Mouse (Mus musculus) embryonic stem cell, embryonic (primary cell): ENCODE results near the gene Eno4.

ENCODE experiments used
- CTCF ChIA-PET, 4 experiments: fragments of 300-600 bp in 2 of 4; fragments of 350-600 bp in 2 of 4; sonication (Branson Sonifier 250); formaldehyde crosslinking; loops; one replicate each; lab custom pipeline; 2022; ENCODE audit warnings: inconsistent platforms in 2 of 4; lab: Charles Lee
- POLR2A ChIA-PET, 4 experiments: fragments of 300-600 bp in 2 of 4; fragments of 350-600 bp in 2 of 4; sonication (Branson Sonifier 250); formaldehyde crosslinking; loops; one replicate each; lab custom pipeline; 2022; ENCODE audit warnings: antibody characterized with exemption in 4 of 4, inconsistent platforms in 1 of 4; lab: Charles Lee

Gene Eno4

GRCm38 (mm10) chr19:58942841-58943828, at the start of gene Eno4, which contains the start of gene Hspa12a:
Gene Eno4 (plus strand): TSS chr19:58943425.
Gene Hspa12a (minus strand): TSS chr19:58943654.
- ChIA-PET POLR2A (interaction anchor here (1.0 to 3.0 kb wide), 19 partner anchors 10 to 1638 kb away, joined by 3 to 14 read pairs (median 5); partner anchors contain the start of gene Cacul1 (in 1 of the 4)), CTCF (interaction anchor here in 3 of 4 experiments (0.6 to 1.5 kb wide), 9 partner anchors 10 to 297 kb away, joined by 3 to 7 read pairs (median 4); no protein-coding TSS in a partner anchor)

DNA sequence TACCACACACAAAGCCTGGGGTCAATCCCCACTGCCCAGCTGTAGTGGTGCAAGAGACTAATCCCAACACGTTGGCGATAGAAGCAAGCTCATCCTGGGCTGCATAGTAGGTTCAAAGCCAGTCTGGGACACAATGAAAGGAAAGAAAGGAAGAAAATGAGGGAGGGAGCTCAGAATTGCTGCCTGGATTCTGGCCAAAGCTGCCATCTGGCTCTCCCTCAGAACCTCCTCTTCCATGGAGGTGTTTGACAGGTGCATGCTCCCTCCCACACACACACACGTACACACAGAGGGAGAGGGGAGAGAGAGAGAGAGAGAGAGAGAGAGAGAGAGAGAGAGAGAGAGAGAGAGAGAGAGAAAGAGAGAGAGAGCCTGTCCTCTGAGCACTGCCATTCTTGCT, 47.0 kb upstream of the Eno4 start:
- CTCF ChIA-PET: interaction anchor here in 1 of 4 experiments (0.7 kb wide), 1 partner anchor 179 kb away, joined by 4 read pairs; no protein-coding TSS in a partner anchor
- POLR2A ChIA-PET: interaction anchor here in 1 of 4 experiments (0.6 kb wide), 1 partner anchor 1509 kb away, joined by 3 read pairs; no protein-coding TSS in a partner anchor

DNA sequence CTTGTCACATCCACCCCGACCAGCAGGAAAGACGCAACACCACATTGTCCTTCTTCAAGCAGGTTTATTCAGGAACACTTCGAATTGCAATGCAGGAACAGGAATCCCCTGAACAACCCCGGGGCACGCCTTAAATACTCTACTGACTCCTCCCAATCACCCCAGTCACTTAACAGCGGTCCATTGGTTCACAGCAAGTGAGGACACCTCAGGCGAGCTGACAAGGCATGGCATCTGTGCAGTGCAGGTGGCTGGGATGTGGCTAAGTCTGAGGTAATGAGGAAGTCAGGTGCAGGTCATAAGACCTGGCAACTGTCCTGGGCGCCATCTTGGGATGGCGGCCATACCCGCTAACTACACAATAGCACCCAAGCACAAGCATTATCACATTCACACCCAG, 42.8 kb upstream of the Eno4 start:
- POLR2A ChIA-PET: interaction anchor here in 1 of 4 experiments (1.1 kb wide), 1 partner anchor 106 kb away, joined by 3 read pairs; the partner anchor contains the start of gene 1700019N19Rik
- CTCF ChIA-PET: interaction anchor here in 1 of 4 experiments (7.2 kb wide), 1 partner anchor 138 kb away, joined by 76 read pairs; no protein-coding TSS in a partner anchor

GRCm38 (mm10) chr19:58903079-58903898, 39.9 kb upstream of the Eno4 start:
- CTCF ChIA-PET: interaction anchor here (0.5 to 7.2 kb wide), 36 partner anchors 8 to 1571 kb away, joined by 3 to 76 read pairs (median 4); no protein-coding TSS in a partner anchor
- POLR2A ChIA-PET: interaction anchor here in 3 of 4 experiments (0.6 to 1.3 kb wide), 5 partner anchors 15 to 290 kb away, joined by 3 to 7 read pairs (median 3); no protein-coding TSS in a partner anchor

DNA sequence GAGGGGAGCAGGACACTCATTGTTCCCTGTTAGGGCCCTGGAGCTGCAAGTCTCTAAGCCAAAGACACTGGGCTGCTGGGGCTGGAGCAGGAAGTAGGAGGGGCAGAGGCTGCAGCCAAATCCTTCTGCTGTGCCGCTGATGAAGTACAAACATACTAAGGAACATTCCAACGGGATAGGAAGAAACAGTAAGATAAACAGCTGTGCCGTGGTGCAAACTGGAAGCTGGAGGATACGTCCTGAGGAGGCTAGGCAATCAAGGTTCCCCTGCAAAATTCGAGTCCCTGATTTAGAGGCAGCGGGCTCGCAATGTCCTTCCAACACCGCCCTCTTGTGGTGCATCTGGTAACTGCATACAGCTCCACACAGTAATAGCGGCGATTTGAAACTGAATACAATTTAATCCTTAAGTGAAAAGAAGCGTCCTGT, 39.3 kb upstream of the Eno4 start:
- CTCF ChIA-PET: interaction anchor here (0.5 to 7.2 kb wide), 40 partner anchors 9 to 1407 kb away, joined by 3 to 76 read pairs (median 4); no protein-coding TSS in a partner anchor
- POLR2A ChIA-PET: interaction anchor here in 2 of 4 experiments (1.0 to 1.3 kb wide), 3 partner anchors 16 to 141 kb away, joined by 3 read pairs; no protein-coding TSS in a partner anchor

DNA sequence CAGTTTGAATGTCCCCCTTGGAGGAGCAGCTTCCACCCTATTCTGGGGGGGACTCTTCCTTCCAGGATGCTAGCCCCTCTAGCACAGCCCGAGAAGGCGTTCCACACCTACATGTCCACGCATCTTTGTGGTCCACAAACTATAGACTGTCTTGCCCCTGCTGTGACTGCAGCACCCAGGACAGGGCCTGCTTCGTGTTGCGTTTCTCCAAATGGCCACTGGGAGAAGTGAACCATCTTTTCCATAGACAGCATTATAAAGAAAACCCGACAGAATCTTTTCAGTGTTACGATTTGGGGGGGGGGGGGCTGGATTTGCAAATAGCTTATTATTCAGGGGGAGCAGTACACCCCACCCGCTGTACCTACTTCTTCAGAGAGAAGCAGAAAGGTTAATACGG, 36.5 kb upstream of the Eno4 start:
- ChIA-PET CTCF (interaction anchor here in 3 of 4 experiments (0.5 to 7.2 kb wide), 4 partner anchors 144 to 389 kb away, joined by 3 to 76 read pairs (median 4); no protein-coding TSS in a partner anchor), POLR2A (interaction anchor here in 1 of 4 experiments (1.1 kb wide), 1 partner anchor 258 kb away, joined by 3 read pairs; no protein-coding TSS in a partner anchor)

DNA sequence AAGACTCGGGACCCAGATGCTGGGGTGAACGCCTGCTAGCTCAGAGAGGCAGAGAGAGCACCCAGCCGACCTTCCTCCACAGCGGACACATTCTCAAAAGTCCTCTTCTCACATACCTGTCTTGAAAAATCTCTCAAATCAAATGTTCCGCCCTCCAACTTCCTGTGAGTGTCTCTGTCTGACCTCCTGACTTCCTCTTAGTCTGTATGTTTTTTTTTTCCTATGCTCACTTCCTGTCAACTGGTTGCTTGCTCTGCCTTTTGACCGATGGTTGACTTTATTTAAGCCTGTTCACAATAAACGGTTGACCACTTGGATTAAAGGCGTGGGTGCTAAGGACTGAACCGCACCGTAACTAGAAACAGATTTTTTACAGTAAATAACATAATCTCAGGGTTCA, 35.2 kb upstream of the Eno4 start:
- POLR2A ChIA-PET: no interaction called here

DNA sequence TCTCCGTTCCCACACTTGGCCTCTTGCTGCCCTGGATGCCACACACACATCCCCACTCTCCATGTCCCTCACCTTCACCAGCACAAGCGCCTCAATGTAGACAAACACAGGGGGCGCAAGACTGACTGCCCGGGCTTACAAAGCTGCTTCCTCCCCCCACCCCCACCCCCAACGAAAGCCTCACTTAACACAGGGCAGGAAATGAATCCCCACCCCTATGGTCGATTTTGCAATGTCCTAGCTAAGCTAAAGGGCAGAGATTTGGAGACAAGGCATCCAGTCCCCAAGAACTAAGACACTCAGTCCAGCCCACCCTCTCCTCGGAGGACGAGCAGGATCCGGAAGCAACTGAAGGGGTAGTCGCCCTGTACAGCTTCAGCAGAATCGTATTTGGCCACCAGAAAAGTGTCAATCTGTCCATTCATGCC, 32.3 kb upstream of the Eno4 start:
- ChIA-PET POLR2A (interaction anchor here in 2 of 4 experiments (0.6 to 0.9 kb wide), 5 partner anchors 42 to 1669 kb away, joined by 3 to 4 read pairs (median 3); no protein-coding TSS in a partner anchor), CTCF (interaction anchor here (0.6 to 4.4 kb wide), 32 partner anchors 9 to 328 kb away, joined by 3 to 43 read pairs (median 6); partner anchors contain the start of genes Eno4 (in 1 of the 4) and Hspa12a (in 1 of the 4))

More for the DNA sequence above, 35.2 kb upstream of the Eno4 start:
- CTCF ChIA-PET: interaction anchor here in 2 of 4 experiments (0.6 to 0.7 kb wide), 2 partner anchors 251 to 289 kb away, joined by 5 to 6 read pairs; no protein-coding TSS in a partner anchor

DNA sequence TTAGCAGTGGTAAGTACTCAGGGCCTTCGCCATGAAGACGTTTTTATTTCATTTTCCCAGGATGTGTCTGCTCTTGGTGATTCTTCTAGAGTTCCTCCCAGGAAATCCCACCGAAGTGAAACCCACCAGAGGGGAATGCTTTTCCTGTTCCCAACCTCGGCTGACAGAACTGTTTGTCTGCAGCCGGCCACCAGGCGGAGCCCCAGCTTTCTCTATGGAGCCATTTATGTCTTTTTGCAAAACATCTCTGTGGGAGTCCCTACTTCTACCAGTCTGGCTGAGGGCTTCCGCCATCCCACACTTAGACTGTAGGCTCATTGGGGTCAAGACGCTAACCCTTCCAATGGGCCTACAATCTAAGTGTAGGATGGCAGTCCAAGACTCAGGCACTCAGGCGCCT, 31.8 kb upstream of the Eno4 start:
- POLR2A ChIA-PET: interaction anchor here in 2 of 4 experiments (0.6 to 0.9 kb wide), 4 partner anchors 42 to 1668 kb away, joined by 3 to 4 read pairs (median 3); no protein-coding TSS in a partner anchor

DNA sequence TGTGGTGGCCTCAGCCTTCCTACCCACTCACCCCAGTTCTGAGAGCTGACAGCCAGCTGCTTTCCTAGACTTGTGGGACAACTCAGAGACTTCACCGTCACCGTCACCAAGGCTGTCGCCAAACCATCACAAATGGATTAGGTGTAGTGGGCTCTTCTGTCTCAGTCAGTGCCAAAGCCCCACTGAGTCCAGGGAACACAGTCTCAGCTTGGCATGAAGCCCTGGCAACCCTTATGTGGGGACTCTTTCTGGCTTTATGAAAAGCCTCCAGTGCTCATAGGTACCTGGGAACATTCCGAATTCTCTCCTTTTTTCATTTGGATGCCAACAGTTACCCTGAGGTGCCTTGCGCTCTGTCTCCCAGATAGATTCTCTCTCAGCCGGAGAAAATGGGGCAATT, 29.9 kb upstream of the Eno4 start:
- CTCF ChIA-PET: interaction anchor here in 3 of 4 experiments (1.1 to 4.4 kb wide), 7 partner anchors 9 to 295 kb away, joined by 3 to 43 read pairs (median 6); no protein-coding TSS in a partner anchor
- POLR2A ChIA-PET: interaction anchor here in 1 of 4 experiments (0.7 kb wide), 1 partner anchor 65 kb away, joined by 9 read pairs; no protein-coding TSS in a partner anchor

More for the DNA sequence above, 31.8 kb upstream of the Eno4 start:
- CTCF ChIA-PET: interaction anchor here (0.6 to 4.4 kb wide), 38 partner anchors 10 to 795 kb away, joined by 3 to 43 read pairs (median 4); partner anchors contain the start of genes Eno4 (in 1 of the 4) and Hspa12a (in 1 of the 4)

GRCm38 (mm10) chr19:58918597-58918996, 24.6 kb upstream of the Eno4 start:
- ChIA-PET CTCF (interaction anchor here (0.6 to 2.0 kb wide), 7 partner anchors 8 to 290 kb away, joined by 3 to 6 read pairs (median 4); no protein-coding TSS in a partner anchor), POLR2A (interaction anchor here in 1 of 4 experiments (0.7 kb wide), 1 partner anchor 48 kb away, joined by 3 read pairs; no protein-coding TSS in a partner anchor)

- CTCF ChIA-PET: interaction anchor here in 2 of 4 experiments (0.6 to 2.0 kb wide), 4 partner anchors 8 to 290 kb away, joined by 4 to 6 read pairs (median 4); no protein-coding TSS in a partner anchor
- POLR2A ChIA-PET: interaction anchor here in 1 of 4 experiments (0.7 kb wide), 1 partner anchor 48 kb away, joined by 3 read pairs; no protein-coding TSS in a partner anchor
These were observed 24.1 kb upstream of the Eno4 start for GRCm38 (mm10) chr19:58919148-58919547.

- CTCF ChIA-PET: interaction anchor here in 3 of 4 experiments (0.6 to 1.6 kb wide), 6 partner anchors 19 to 525 kb away, joined by 3 to 6 read pairs (median 3); no protein-coding TSS in a partner anchor
- POLR2A ChIA-PET: interaction anchor here in 3 of 4 experiments (0.9 to 3.0 kb wide), 5 partner anchors 9 to 37 kb away, joined by 3 to 14 read pairs (median 6); partner anchors contain the start of genes Eno4 (in 3 of the 3) and Hspa12a (in 3 of the 3)
These were observed 12.0 kb upstream of the Eno4 start for GRCm38 (mm10) chr19:58931081-58931800.

DNA sequence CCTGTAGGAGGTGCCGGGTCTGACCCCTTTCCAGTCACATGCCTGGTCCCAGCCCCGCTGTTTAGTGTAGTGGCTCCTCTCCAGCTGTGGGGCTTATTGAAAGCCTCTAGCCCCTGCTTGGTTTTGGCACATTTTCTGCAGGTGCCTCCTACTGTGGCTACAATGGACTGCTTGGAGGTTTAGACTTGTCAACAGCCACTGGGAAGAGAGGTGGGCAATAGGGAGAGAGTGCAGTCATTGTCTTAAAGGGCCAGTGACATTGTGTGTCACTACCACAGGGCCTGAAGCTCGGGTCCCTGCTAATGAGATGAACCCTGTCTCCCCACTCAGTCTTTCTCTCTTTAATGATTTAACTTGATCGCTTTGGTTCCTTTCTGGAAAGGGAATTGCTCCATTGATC, 10.2 kb upstream of the Eno4 start:
- ChIA-PET POLR2A (interaction anchor here in 2 of 4 experiments (1.1 to 3.0 kb wide), 3 partner anchors 10 to 32 kb away, joined by 5 to 14 read pairs (median 7); partner anchors contain the start of genes Eno4 (in 2 of the 2) and Hspa12a (in 2 of the 2)), CTCF (no interaction called here)

- CTCF ChIA-PET: no interaction called here
These were observed 2.7 kb downstream of the Eno4 start for GRCm38 (mm10) chr19:58945959-58946358.

More at GRCm38 (mm10) chr19:58945959-58946358, 2.7 kb downstream of the Eno4 start:
- POLR2A ChIA-PET: no interaction called here
